Mouse (Mus musculus) adrenal gland, adult 8-10 months (tissue): ENCODE results near the gene Arhgef18. TPM values are rescaled to one million over a fixed set of nuclear protein-coding genes. Genes with fewer than 3 reads are reported as not detected.
A peak's percentile ranks its signal among the peaks of the same experiment; 100 is the strongest.

Source experiments
- DNase-seq: peaks from one replicate; pipeline ENCODE4 v3.0.0; 2022
- total RNA-seq, 4 experiments: library from RNA; stranded (reverse); gene quantifications; 2 replicates each; pipeline ENCODE4 v1.2.4; 2022

The Arhgef18 gene
- total RNA-seq, 4 experiments from 2014 or later = 44.6 to 48.1 (median 47.0) TPM

DNA sequence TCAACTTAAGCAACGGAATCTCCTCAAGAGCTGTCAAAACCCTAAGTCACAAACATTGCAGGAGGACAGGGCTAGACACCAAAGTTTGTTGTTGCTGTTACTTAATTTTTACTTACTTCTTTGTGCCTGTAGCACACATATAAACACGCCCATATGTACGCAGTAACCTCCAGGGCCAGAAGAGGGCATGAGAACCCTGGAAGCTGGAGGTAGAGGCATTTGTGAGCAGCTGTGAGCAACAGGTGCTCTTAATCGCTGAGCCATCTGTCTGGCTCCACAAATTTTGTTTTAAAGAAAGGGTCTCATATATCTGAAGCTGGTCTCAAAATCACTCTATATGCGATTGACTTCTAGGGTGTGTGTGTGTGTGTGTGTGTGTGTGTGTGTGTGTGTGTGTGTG, 71.5 kb downstream of the Arhgef18 start:
- no peak for DNase-seq

DNA sequence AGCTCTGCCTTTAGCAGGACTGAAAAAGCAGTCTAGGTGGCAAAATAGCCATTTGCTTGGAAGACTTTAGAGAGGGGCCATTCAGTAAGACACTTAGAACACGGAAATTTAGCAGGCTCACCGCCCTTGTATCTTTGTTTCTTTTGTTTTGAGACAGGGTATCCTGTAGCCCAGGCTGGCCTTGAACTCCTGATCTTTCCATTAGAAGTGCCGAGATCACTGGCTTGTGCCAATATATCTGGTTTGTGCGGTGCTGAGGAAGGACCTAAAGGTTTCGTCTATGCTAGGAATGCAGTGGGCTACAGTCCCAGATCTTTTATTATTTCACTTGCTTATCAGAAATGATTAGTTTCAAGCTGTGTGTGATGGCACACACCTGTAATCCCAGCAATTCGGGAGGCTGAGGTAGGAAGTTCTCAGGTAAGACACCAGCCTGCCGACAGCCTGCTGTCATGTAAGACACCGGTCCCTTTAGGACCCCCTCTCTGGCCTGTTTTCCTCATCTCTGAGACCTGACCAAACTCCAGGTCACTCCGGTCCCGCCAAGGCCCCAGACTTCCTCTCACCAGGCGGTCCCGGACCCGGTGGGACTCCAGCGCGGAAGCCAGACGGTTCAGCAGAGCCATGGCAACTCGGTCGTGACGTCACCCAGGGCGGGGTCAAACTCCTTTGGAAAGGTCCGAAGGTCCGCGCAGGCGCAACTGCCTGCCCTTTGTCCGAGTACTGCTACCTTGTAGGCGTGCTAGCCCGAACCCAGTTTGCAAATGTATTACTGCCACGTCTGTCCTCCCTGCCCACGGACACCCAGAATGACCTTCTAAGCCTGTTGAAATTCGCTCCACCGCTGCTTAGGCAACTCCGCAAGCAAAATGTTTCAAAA, 74.4 kb downstream of the Arhgef18 start, which contains the start of gene Pex11g:
Gene Pex11g, minus strand, starts transcription at position 675 of the 880 bp plus-strand sequence.
- peak; percentile 98 for DNase-seq

DNA sequence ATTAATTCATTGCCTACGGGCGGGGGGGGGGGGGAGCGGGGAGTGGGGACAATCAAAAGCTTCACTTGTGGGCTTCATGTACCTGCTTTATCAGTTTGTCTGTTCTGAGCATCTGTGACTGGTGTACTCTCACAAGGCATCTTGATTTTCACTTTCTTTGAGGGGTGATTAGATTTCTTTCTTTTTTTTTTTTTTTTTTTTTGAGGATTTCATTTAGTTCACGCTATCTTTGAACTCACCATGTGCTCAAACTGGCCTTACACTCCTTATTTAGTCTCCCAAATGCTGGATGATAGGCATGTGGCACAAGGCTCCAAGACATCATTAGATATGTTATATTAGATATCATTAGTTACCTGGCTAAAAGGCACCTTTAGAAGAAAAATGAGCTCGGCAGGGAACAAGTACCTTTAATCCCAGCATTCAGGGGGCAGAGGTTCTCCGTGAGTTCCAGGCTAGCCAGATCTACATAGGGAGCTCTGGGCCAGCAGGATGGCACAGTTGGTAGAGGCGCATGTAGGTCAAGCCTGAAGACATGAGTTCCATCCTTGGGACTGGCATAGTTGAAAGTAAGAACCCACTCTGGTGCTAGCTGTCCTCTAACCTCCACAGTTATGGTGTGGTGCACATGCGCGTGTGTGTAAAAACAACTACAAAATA, 75.2 kb downstream of the Arhgef18 start:
- DNase-seq = no peak

DNA sequence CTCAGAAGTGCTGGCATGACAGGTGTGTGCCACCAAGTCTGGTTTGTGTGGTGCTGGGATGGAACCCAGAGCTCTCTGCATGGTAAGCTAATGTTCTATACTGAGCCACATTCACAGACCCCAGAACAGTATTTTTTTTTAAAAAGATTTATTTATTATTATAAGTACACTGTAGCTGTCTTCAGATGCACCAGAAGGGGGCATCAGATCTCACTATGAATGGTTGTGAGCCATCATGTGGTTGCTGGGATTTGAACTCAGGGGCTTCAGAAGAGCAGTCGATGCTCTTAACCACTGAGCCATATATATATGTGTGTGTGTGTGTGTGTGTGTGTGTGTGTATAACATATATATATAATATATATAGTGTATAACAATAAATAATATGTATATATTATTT, 76.0 kb downstream of the Arhgef18 start:
- no peak for DNase-seq

DNA sequence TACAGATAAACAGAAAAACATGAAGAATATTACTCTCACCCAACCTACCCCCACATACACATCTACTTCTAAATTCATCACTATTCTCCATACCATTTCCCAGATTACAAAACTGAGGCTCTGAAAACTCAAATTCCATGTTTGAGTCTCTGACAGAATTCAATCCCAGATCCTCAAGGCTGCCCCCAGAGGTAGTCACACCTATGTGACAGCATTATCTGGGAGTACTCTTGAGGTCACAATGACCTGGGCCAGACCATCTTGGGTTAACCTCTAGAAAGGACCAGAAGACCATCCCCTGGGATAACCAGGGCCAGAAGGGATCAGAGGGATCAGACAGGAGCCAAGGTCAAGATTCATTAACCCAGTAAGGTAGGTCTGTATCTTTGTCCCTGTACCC, 77.8 kb downstream of the Arhgef18 start, which contains the start of gene Tex45:
Gene Tex45, plus strand, starts transcription at position 301 of the 400 bp plus-strand sequence.
- no peak for DNase-seq

DNA sequence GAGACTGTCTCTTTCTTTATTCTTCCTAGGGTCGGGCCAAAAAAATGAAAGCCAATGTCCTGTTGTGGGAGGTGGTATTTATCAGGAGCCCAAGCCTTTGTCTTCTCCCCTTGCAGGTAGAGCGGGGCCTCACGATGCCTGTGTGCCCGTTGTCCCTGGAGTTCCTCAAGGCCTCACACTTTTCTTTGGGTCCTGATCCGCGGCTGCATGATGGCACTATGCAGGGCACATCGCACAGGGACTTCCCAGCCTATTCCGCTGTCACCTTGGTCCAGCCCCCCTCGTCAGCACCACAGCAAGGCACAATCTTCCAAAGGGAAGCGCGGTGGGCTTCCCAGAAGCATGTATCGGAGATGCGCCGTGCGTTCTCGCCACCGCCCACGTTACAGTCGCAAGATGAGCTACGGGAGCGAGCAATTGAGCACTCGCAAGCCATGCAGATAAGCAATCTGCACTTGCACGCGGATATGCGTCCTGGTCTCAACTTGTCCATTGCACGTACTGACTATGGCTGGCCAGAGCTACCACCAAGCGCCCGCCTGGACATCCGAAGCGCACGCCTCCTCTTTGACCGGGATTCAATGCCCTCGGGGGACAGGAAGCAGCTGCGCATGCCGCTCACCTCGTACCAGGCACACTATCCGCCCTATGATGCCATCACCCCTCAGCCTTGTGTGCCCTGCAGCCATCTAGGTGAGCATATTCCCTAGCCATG, 83.1 kb downstream of the Arhgef18 start:
- DNase-seq = no peak

DNA sequence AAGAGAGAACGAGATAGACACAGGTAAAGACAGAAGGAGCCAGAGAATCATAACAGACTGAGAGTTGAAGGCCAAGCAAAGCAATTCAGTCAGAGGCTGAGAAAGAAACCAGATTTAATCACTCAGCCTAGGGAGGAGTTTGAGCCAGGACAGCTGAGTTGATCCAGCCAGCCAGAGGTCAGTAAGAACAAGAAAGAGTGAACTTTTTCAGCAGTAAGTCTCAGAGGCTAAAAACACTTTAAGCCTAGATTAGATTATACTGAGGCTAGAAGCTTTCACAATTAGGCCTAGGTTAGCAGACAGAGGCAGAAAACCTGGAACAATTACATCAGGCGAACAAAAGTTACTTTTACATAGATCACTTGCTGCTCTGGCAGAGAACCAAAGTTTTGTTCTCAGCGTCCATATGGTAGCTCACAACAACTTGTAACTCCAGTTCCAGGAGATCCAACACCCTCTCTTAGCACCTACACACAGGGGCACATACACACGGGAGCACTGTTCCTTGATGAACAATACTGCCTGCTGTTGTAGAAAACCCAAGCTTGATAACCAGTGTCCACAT, 87.5 kb downstream of the Arhgef18 start:
- no peak for DNase-seq

DNA sequence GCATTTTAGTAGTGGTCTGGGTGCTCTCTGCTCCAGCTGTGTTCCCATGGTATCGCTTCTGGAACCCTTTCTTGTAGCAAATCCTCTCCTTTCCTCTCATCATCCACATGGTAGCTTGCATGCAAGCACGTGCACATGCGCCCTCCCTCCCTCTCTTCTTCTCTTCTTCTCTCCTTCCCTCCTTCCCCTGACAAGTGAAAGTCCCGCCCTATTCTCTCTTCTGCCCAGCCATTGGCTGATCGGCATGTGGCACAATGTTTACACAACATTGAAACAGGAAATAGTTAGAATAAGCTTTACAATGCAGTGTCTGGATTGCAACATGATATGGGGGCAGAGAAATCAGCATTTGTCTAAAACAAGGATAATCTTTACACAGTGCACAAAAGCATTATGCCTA, 88.8 kb downstream of the Arhgef18 start:
- DNase-seq = no peak

DNA sequence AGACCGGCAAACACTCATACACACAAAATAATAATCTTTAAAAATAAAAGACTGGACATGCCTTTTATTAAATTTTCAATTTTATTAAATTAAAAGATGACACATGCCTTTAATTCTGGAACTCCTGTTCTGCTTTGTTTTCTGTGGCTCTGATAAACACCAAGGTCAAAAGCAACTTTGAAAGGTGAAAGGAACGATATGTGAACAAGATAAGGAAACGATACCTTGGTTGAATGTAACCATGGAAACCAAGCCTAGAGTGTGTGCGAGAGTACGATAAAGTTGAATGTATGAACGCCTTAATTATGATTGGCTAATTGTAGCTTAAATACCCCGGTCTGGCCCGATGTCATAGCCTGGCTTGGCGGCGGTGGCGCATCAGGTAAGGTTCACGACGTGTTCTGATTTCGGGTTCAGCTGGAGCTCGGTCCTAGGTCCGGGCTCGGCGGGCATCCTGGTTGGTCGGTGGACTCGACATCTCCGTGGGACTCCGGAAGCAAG, 89.5 kb downstream of the Arhgef18 start:
- DNase-seq = no peak

DNA sequence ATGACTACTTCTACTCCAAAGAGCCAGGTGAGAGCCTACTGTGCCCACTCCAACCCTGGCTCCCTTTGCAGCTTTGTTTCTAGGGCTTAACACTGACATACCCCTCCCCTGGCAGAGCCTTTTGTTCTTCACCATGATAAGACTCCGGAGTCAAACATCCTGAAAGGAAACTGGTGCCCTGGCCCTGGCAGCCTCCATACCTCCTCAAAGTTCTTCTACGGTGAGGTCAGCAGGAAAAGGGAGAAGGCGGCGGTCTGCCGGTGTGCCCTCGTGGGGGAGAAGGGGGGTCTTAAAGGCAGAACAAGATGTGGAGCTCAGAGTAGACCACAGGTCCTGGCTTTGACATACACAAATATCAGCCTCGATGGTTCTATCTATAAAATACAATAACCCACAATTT, 90.7 kb downstream of the Arhgef18 start:
- DNase-seq = no peak

DNA sequence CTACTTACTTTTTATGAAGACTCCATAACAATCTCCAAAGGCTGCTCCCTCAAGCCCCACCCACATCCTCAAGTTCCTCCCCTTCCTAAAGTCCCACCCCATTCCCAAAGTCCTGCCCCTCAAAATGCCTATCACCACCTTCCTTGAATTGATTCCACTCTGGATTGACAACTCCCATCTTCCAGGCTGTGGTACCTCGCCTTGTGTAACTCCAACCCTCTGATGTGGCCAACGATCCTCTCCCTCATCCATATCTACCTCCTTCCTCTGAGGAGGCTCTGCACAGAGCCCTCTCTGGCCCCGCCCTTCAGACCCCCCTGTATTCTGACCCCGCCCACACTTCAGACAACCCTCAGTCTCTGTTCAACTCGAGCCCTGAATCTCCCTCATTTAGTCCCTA, 92.4 kb downstream of the Arhgef18 start:
- no peak for DNase-seq

DNA sequence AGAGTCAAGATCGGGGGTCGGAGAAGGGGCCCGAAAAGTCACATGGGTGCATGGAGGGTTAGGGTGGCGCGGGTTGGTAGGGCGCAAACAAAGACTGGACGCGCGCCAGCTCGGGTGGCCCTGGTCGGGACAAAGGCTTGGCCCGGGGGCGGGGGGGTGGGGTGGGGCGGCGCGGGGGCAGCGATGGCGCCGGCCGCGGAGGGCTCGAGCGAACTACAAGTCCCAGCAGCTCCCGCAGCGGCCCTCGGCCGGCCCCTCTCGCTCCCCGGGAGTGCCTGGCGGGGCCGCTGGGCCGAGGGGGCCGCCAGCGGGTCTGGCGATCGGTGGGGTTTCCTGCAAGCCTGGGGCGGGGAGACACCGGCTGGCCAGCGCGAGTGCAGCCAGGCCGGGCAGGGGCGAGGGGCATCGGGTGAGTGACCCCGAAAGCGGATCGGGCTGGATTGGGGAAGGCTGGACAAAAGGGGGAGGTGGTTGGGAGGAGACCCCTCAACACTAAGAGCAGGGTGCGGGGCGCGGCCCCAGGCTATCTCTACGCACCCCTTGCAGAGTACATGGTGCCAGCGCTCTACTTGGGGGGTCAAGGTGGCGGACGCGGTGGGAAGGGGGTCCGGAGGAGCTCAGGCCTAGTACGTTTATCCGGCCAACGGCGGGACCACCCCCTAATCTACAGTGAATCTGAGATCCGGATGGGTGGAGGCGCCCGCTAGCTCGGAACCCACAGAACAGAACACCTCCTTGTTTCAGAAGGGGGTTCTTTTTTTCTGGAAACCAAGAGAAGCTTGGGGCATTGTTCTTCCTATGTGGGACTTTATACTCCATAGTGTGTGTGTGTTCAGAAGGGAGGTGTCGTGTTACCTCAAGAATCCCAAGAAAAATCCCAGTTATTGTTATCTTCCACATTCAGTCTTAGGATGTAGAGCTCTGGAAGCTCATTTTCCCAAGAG, 100.4 kb downstream of the Arhgef18 start, which contains the start of gene Zfp358:
Gene Zfp358, plus strand, starts transcription at position 238 of the 944 bp plus-strand sequence.
- DNase-seq = peak; percentile 60

DNA sequence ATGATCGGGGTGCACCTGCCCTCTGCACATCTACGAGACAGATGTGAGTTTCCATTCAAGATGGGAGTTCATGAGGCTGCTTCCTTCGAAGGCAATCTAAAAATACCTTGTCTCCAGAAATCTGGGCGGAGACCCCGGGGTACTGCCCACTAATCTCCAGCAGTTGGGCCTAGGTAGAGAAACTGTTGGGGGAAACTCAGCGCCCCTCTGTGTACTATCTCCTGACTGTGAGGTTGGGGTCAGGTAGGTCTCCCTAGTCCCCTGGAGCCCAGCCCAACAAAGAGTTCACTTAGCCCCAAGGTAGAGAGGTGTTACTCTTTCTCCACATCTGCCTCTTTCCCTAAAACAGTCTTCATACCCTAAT, 101.0 kb downstream of the Arhgef18 start:
- no peak for DNase-seq

DNA sequence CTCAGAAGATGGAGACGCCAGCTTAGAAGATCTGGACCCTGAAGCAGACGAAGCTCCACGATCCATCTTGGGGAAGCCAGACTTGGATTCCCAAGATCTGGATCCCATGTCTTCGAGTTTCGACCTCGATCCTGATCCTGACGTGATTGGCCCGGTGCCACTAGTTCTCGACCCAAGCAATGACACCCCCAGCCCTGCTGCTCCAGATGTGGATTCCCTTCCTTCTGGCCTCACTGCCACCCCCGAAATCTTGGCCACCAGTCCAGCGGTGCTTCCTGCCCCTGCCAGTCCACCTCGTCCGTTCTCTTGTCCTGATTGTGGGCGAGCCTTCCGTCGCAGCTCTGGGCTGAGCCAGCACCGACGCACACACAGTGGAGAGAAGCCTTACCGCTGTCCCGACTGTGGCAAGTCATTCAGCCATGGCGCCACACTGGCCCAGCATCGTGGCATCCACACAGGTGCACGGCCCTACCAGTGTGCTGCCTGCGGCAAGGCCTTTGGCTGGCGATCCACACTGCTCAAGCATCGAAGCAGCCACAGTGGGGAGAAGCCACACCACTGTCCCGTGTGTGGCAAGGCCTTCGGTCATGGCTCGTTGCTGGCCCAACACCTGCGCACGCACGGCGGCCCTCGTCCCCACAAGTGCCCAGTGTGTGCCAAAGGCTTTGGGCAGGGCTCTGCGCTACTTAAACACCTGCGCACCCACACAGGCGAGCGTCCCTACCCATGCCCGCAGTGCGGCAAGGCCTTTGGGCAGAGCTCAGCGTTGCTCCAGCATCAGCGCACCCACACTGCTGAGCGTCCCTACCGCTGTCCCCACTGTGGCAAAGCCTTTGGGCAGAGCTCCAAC, 103.0 kb downstream of the Arhgef18 start:
- no peak for DNase-seq

DNA sequence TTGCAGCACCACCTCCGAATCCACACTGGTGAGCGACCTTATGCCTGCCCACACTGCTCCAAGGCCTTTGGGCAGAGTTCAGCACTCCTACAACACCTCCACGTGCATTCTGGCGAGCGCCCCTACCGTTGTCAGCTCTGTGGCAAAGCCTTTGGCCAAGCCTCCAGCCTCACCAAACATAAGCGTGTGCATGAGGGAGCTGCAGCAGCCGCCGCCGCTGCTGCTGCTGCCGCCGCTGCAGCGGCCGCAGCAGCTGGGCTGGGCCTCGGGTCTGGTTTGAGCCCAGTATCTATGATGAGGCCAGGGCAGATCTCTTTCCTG, 103.6 kb downstream of the Arhgef18 start:
- no peak for DNase-seq

DNA sequence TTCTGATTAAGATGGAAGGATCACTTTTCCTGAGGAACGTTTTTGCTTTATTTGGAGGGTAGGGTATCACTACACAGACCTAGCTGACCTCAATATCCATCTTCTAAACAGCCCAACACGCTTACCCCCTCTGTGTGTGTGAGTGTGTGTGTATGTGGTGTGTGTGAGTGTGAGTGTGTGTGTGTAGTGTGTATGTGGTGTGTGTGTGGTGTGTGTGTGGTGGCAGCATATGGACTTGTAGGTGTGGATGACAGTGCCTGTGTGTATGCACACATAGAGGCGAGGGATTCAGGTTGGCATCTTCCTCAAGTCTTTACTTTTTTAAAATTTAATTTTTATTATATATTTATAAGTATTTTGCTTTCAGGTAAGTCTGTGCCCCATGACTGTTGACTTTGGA, 105.8 kb downstream of the Arhgef18 start:
- no peak for DNase-seq

DNA sequence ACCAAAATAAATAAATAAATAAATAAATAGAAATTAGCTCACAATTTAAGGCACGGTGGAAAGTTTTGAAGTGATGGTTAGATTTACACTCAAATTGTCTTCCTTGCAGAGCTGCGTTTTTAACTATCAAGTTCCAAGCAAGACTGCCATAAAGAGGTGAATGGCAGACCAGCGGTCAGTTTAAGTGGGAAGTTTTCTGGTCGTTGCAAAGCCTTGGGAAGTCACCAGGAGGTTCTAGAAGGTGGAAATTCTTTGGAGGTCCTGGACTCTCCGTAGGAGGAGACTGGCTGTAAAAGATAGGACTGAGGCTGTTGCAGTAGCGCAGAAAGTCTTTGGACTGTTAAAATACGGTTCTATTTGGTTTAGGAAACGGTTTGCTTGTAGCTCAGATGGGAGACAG, 106.9 kb downstream of the Arhgef18 start:
- DNase-seq = no peak

DNA sequence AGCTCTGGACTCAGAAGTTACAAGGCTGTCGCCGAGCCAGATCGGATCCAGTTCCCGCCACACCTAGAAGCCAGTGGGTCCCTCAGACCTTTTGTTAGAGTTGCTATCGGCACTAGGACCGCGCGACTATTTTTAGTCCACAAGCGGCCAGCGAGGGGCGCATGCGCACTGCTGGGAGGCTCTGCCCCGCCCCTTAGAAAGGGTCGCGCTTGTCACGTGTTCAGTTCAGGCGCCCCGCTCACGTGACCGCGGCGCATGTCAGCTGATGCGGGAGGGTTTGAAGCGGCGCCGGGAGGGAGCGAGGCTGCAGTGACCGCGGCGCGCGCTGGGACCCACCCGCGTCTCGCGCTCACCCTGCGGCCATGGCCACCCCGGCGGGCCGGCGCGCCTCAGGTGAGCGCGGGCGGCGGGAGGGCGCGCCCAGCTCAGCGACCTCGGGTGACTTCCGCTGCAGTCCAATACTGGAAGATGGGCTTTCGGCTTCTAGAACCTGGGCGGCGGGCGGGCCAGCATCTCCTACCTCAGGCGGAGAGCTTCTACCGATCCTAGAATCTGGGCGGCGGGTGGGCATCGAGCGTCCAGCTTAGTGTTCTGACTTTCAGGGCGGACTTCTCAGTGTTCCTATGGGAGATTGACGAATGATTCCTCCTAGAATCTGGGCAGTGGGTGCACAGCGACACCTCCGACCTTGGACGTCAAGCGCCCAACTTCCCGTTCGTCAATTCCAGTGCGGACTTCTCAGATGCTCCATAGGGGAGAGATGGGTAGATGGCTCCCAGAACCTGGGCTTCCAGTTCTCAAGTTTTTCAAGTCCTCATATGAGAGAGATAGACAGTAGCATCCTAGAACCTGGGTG, 107.7 kb downstream of the Arhgef18 start, which contains the start of gene Mcoln1:
Gene Mcoln1, plus strand, starts transcription at position 223 of the 856 bp plus-strand sequence.
- DNase-seq = peak; percentile 97

DNA sequence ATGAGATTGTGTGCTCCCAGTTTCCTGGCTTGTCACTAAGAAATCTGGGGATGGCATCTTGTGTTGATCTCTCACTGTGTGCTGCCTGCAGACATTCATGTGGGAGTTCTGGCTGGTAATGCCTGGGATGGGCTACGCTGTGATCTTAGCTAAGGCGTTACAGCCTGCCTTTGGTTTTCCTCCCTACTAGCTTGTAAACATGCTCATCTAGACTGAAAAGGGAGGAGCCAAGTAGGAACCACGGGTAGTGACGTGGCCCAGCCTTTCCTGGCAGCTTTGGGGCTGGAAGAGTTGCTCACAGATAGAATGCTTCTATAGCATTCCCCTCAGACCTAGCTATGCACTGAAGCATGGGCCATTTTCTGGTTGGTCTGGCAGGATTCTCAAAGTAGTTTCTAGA, 109.4 kb downstream of the Arhgef18 start:
- DNase-seq = no peak
